Mouse (Mus musculus): ENCODE data around the gene Klf6. TPM values are rescaled to one million over a fixed set of nuclear protein-coding genes. Genes with fewer than 3 reads are reported as not detected.

Gene Klf6
- polyA plus RNA-seq, 1 experiment from 2014 or later: 43.2 TPM

- no peaks in the 10 kb centered on the region for H3K36me3 ChIP-seq (replicated peaks)
- 65% methylated on average over 2 of the region's 2 CpGs for WGBS
- H3K4me1 ChIP-seq: peaks cover 3% of the 10 kb centered on the region; the same call in 1 of the 2 replicates
- H3K9me3 ChIP-seq: no peaks in the 10 kb centered on the region
- H3K27me3 ChIP-seq (replicated peaks; ENCODE audit: low read depth, poor library complexity, severe bottlenecking): no peaks in the 10 kb centered on the region
- no peak overlapping the region for H3K4me3 ChIP-seq
- DNase-seq (ENCODE audit: low spot score): no peak
- no peak overlapping the region for H3K27ac ChIP-seq (replicated peaks)
Observed at GRCm38 (mm10) chr13:5843829-5844228, 17.5 kb upstream of the Klf6 start.

GRCm38 (mm10) chr13:5844338-5844737 is 16.9 kb upstream of the Klf6 start:
- WGBS: 90% methylated on average over 5 of the region's 5 CpGs
- no peak for DNase-seq (ENCODE audit: low spot score)
- peaks cover 3% of the 10 kb centered on the region; the same call in 1 of the 2 replicates for H3K4me1 ChIP-seq
- H3K27ac ChIP-seq (replicated peaks): no peak overlapping the region
- no peak overlapping the region for H3K4me3 ChIP-seq
- H3K27me3 ChIP-seq (replicated peaks; ENCODE audit: low read depth, poor library complexity, severe bottlenecking): no peaks in the 10 kb centered on the region
- no peaks in the 10 kb centered on the region for H3K36me3 ChIP-seq (replicated peaks)
- H3K9me3 ChIP-seq: no peaks in the 10 kb centered on the region

DNA sequence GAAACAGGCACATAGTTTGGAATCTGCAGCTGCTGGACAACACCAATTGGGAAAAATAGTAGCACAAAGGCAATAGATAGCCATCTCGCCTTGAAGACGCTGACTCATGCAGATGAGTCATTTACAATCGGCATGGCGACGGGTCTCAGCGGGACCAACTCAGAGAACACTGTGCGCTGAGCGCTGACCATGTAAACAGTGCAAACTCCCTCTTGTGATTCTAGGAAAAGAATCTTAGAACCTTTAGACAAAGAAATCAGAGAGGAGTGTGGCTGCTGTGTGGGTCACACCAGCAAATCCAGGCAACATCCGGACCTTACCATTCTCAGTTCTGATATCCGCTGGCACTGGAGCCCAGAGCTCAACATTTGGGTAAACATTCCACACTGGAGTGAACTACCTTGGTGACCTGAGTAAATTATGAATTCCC is 16.1 kb upstream of the Klf6 start:
- Histone ChIP-seq H3K36me3 (replicated peaks) (no peaks in the 10 kb centered on the region), H3K27ac (replicated peaks) (0 out of 2 replicates have a peak overlapping the region, but pooled peaks have one; percentile 4), H3K4me1 (peaks cover 3% of the 10 kb centered on the region; the same call in 1 of the 2 replicates), H3K9me3 (no peaks in the 10 kb centered on the region), H3K4me3 (no peak overlapping the region), H3K27me3 (replicated peaks; ENCODE audit: low read depth, poor library complexity, severe bottlenecking) (no peaks in the 10 kb centered on the region)
- no peak for DNase-seq (ENCODE audit: low spot score)
- 62% methylated on average over 10 of the region's 10 CpGs for WGBS

GRCm38 (mm10) chr13:5845605-5846004 is 15.7 kb upstream of the Klf6 start:
- 84% methylated on average over 5 of the region's 5 CpGs for WGBS
- Histone ChIP-seq H3K36me3 (replicated peaks) (no peaks in the 10 kb centered on the region), H3K27ac (replicated peaks) (0 out of 2 replicates have a peak overlapping the region, but pooled peaks have one; percentile 4), H3K4me1 (peaks cover 3% of the 10 kb centered on the region; the same call in 1 of the 2 replicates), H3K4me3 (no peak overlapping the region), H3K9me3 (no peaks in the 10 kb centered on the region), H3K27me3 (replicated peaks; ENCODE audit: low read depth, poor library complexity, severe bottlenecking) (no peaks in the 10 kb centered on the region)
- DNase-seq (ENCODE audit: low spot score): no peak

GRCm38 (mm10) chr13:5846860-5847259 is 14.4 kb upstream of the Klf6 start:
- Histone ChIP-seq H3K27me3 (replicated peaks; ENCODE audit: low read depth, poor library complexity, severe bottlenecking) (no peaks in the 10 kb centered on the region), H3K4me1 (peaks cover 3% of the 10 kb centered on the region; the same call in 1 of the 2 replicates), H3K36me3 (replicated peaks) (no peaks in the 10 kb centered on the region), H3K9me3 (no peaks in the 10 kb centered on the region), H3K27ac (replicated peaks) (no peak overlapping the region), H3K4me3 (no peak overlapping the region)
- DNase-seq (ENCODE audit: low spot score): no peak
- WGBS: 85% methylated on average over 4 of the region's 4 CpGs

GRCm38 (mm10) chr13:5847736-5848135 is 13.5 kb upstream of the Klf6 start:
- Histone ChIP-seq H3K27me3 (replicated peaks; ENCODE audit: low read depth, poor library complexity, severe bottlenecking) (no peaks in the 10 kb centered on the region), H3K4me1 (peaks cover 3% of the 10 kb centered on the region; the same call in 1 of the 2 replicates), H3K36me3 (replicated peaks) (no peaks in the 10 kb centered on the region), H3K4me3 (no peak overlapping the region), H3K9me3 (no peaks in the 10 kb centered on the region), H3K27ac (replicated peaks) (no peak overlapping the region)
- 73% methylated on average over 2 of the region's 2 CpGs for WGBS
- no peak for DNase-seq (ENCODE audit: low spot score)

- Histone ChIP-seq H3K4me1 (peaks cover 17% of the 10 kb centered on the region), H3K36me3 (replicated peaks) (peaks cover 12% of the 10 kb centered on the region), H3K27me3 (replicated peaks; ENCODE audit: low read depth, poor library complexity, severe bottlenecking) (no peaks in the 10 kb centered on the region), H3K27ac (replicated peaks) (peak overlapping the region; percentile 99), H3K9me3 (no peaks in the 10 kb centered on the region), H3K4me3 (peak overlapping the region; percentile 76)
- WGBS: under 1% methylated on average over 27 of the region's 27 CpGs
- DNase-seq (ENCODE audit: low spot score): no peak
Observed at GRCm38 (mm10) chr13:5860651-5861156, 578 bp upstream of the Klf6 start.

GRCm38 (mm10) chr13:5862003-5862625 is 832 bp downstream of the Klf6 start:
- WGBS: under 1% methylated on average over 20 of the region's 20 CpGs
- Histone ChIP-seq H3K4me1 (peaks cover 17% of the 10 kb centered on the region), H3K9me3 (no peaks in the 10 kb centered on the region), H3K36me3 (replicated peaks) (peaks cover 26% of the 10 kb centered on the region), H3K4me3 (peak overlapping the region; percentile 76), H3K27me3 (replicated peaks; ENCODE audit: low read depth, poor library complexity, severe bottlenecking) (no peaks in the 10 kb centered on the region), H3K27ac (replicated peaks) (peak overlapping the region; percentile 99)
- DNase-seq (ENCODE audit: low spot score): peak; percentile 51

DNA sequence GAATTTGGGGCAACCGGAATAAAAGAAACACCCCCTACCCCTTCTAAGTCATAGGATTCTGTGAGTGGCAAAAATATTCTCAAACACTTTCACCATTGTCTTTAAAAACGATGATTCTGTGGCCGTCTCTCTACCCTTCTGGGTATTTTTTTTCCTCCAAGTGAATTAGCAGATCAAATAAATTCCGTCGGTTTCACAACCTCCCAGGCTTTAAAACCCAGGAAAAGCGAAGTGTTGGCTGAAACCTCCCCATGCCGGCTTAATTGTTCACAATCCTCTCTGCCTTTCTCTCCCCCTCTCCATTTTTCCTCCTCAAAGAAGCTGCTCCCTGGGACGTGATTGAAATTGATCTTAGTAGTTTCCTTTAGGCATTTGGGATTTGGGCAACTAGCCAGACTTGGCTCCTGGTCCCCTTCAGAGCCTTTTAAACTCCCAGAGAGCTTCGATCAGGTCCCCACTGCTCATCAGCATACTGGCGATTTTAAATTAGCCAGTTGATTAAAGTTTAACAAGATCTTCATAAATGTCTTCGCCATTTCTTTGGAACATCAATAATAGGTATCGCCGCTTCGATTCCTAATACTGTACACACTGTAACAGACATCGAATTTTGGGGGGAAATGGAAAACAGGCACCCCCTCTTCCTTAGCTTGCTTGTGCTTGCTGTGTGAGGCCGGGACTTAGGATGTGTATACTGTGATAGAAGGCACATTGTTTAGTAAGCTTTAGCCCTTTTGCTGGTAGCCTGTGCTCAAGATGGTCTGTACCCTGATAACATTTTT is 1.5 kb downstream of the Klf6 start:
- 7% methylated on average over 16 of the region's 16 CpGs for WGBS
- Histone ChIP-seq H3K4me3 (peak overlapping the region; percentile 76), H3K9me3 (no peaks in the 10 kb centered on the region), H3K27ac (replicated peaks) (peak overlapping the region; percentile 99), H3K27me3 (replicated peaks; ENCODE audit: low read depth, poor library complexity, severe bottlenecking) (no peaks in the 10 kb centered on the region), H3K4me1 (peaks cover 17% of the 10 kb centered on the region), H3K36me3 (replicated peaks) (peaks cover 31% of the 10 kb centered on the region)
- DNase-seq (ENCODE audit: low spot score): peak; percentile 21

DNA sequence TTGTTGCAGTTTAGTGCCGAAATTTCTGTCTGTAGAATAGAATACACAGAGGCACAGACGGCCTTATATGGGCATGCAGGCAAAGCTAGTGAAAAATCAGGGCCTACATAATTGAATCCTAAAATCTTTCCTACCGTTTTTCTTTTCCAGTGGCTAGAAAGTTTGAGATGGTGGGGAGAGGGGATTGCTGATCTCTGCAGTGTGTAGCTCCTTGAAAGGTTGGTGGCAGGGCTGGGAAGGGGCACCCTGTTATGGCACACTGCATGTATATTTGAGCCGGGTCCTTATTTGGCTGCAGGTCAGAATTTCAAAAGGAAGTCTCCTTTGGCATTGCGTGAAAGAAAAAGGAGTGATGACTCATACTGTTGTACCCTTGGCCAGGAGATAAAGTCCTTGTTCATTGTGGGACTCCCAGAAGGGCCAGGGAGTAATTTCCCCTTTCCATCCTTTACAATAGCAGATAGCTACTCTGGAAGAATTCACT is 2.2 kb downstream of the Klf6 start:
- peak overlapping the region; percentile 76 for H3K4me3 ChIP-seq
- DNase-seq (ENCODE audit: low spot score): no peak
- no peaks in the 10 kb centered on the region for H3K9me3 ChIP-seq
- WGBS: 14% methylated on average over 5 of the region's 5 CpGs
- peaks cover 38% of the 10 kb centered on the region for H3K36me3 ChIP-seq (replicated peaks)
- H3K27ac ChIP-seq (replicated peaks): peak overlapping the region; percentile 99
- H3K4me1 ChIP-seq: peaks cover 17% of the 10 kb centered on the region
- no peaks in the 10 kb centered on the region for H3K27me3 ChIP-seq (replicated peaks; ENCODE audit: low read depth, poor library complexity, severe bottlenecking)

DNA sequence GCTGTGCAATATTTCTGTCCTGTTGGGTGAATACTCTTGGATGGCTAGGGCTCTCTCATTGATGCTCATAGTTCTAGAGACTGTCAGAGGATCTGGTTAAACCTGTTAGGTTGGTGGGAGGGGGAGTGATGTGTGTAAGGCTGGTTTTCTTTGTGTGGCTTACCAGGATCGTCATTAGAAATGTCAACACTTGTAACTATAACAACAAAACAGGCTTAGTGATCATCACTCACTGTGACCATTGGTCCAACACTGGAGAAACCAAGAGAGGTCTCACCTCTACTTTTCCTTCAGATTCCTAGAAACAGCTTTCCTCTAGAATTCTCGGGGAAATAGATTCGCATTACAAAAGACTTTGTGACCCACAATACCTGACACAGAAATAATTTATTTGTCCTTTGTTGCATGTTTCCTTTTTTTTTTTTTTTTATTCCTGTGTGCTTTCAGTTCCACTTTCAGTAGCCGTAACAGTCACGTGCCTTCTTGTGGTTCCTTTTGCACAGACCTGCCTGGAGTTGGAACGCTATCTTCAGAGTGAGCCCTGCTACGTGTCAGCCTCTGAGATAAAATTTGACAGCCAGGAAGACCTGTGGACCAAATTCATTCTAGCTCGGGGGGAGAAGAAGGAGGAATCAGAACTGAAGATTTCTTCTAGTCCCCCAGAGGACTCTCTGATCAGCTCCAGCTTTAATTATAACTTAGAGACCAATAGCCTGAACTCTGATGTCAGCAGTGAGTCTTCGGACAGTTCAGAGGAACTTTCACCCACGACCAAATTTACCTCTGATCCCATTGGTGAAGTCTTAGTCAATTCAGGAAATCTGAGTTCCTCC is 3.2 kb downstream of the Klf6 start:
- DNase-seq (ENCODE audit: low spot score): peak; percentile 25
- peaks cover 21% of the 10 kb centered on the region for H3K4me1 ChIP-seq

DNA sequence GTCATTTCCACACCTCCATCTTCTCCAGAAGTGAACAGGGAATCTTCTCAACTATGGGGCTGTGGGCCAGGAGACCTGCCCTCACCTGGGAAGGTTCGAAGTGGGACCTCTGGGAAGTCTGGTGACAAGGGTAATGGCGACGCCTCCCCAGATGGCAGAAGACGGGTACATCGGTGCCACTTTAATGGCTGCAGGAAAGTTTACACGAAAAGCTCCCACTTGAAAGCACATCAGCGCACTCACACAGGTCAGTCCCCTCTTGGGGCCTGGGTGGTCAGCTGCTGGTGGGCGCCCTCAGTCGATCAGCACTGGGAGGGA is 3.8 kb downstream of the Klf6 start:
- DNase-seq (ENCODE audit: low spot score): no peak
- peak overlapping the region; percentile 4; the same call in 1 of the 2 replicates for H3K4me3 ChIP-seq

More for the DNA sequence above, 3.2 kb downstream of the Klf6 start:
- Histone ChIP-seq H3K9me3 (no peaks in the 10 kb centered on the region), H3K4me3 (peak overlapping the region; percentile 44), H3K27me3 (replicated peaks; ENCODE audit: low read depth, poor library complexity, severe bottlenecking) (no peaks in the 10 kb centered on the region), H3K27ac (replicated peaks) (peak overlapping the region; percentile 52), H3K36me3 (replicated peaks) (peaks cover 42% of the 10 kb centered on the region)
- 74% methylated on average over 10 of the region's 10 CpGs for WGBS

More for the DNA sequence above, 3.8 kb downstream of the Klf6 start:
- H3K27ac ChIP-seq (replicated peaks): no peak overlapping the region
- WGBS: 94% methylated on average over 9 of the region's 9 CpGs
- H3K9me3 ChIP-seq: no peaks in the 10 kb centered on the region
- peaks cover 26% of the 10 kb centered on the region for H3K4me1 ChIP-seq
- no peaks in the 10 kb centered on the region for H3K27me3 ChIP-seq (replicated peaks; ENCODE audit: low read depth, poor library complexity, severe bottlenecking)
- peaks cover 42% of the 10 kb centered on the region for H3K36me3 ChIP-seq (replicated peaks)

All from embryonic facial prominence, embryonic 10.5 days (tissue).